Mouse (Mus musculus) liver, embryonic 11.5 days (tissue): ENCODE data around the gene Bnipl. TPM values are rescaled to one million over a fixed set of nuclear protein-coding genes. Genes with fewer than 3 reads are reported as not detected.

Source experiments
- ATAC-seq: fragments of 200-750 bp; cut with Nextera tagmentation; replicated peaks from 2 replicates; pipeline ENCODE4 v1.8.0; 2017; ENCODE audit warnings: moderate number of reproducible peaks, mild to moderate bottlenecking, moderate TSS enrichment, moderate library complexity; ENCODE audit not compliant: low FRiP score
- DNase-seq: peaks from one replicate; pipeline ENCODE4 v3.0.0-alpha.2; 2017; ENCODE audit warnings: low spot score
- H3K27ac ChIP-seq: fragments of 300-500 bp; sonication (generic); 2 replicates; pipeline ENCODE4 v1.5.1; 2014; ENCODE audit warnings: mild to moderate bottlenecking, low read depth, low read length, control low read depth
- H3K27me3 ChIP-seq: fragments of 300-500 bp; sonication (generic); replicated peaks from 2 replicates; pipeline ENCODE4 v1.6.1; 2014; ENCODE audit warnings: low read length, mixed read lengths; ENCODE audit not compliant: control insufficient read depth, insufficient read depth
- H3K36me3 ChIP-seq: fragments of 300-500 bp; sonication (generic); 2 replicates; pipeline ENCODE4 v1.6.1; 2014; ENCODE audit warnings: mild to moderate bottlenecking, low read length, moderate library complexity, mixed read lengths; ENCODE audit not compliant: control insufficient read depth, insufficient read depth
- H3K4me1 ChIP-seq: fragments of 300-500 bp; sonication (generic); replicated peaks from 2 replicates; pipeline ENCODE4 v1.6.1; 2014; ENCODE audit warnings: low read length, mixed read lengths; ENCODE audit not compliant: control insufficient read depth, insufficient read depth
- H3K4me2 ChIP-seq: fragments of 300-500 bp; sonication (generic); 2 replicates; pipeline ENCODE4 v1.6.1; 2014; ENCODE audit warnings: mild to moderate bottlenecking, control low read depth, moderate library complexity
- H3K4me3 ChIP-seq: fragments of 300-500 bp; sonication (generic); 2 replicates; pipeline ENCODE4 v1.5.1; 2014; ENCODE audit warnings: low read depth, low read length, control low read depth
- H3K9ac ChIP-seq: fragments of 300-500 bp; sonication (generic); 2 replicates; pipeline ENCODE4 v1.6.1; 2014; ENCODE audit warnings: low read depth, low read length, control low read depth
- H3K9me3 ChIP-seq: fragments of 300-500 bp; sonication (generic); 2 replicates; pipeline ENCODE4 v1.6.1; 2016; ENCODE audit warnings: low read length, inconsistent platforms, mixed read lengths; ENCODE audit not compliant: control insufficient read depth
- WGBS: fragments of 180-500 bp; shearing (Covaris S2); extraction: QIAGEN DNeasy Blood & Tissue Kit; methylation state at CpG from one replicate; pipeline ENCODE4 v1.1.7; 2014; 5-methylcytosine and 5-hydroxymethylcytosine counted together
- polyA plus RNA-seq: library from polyadenylated mRNA; unstranded; fragments of >200 nt; fragmentation: Nextera tagmentation; extraction: Ambion mirVana; gene quantifications from 2 replicates; pipeline ENCODE4 v1.2.1, GENCODE M21; 2014

Bnipl gene
- polyA plus RNA-seq, 1 experiment from 2014 or later: 0.08 TPM

DNA sequence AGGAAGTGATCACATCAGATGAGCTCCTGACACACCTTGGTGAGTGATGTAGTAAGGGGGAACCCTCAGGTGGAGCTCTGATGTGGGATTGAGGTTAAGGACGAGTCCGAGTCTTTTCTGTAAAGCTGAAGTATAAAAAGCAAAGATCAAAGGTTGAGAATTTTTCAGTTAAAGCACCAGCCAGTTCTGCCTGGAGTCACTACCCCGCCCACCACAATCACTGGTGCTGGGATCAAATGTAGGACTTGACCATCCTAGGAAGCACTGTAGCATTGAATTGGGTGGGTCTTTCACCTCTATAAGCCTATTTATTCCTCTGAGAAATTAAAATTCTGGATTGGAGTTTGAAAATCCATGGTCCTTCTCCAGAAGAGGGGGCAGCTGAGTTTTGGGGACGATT lies 40.0 kb upstream of the Bnipl start:
- H3K27ac ChIP-seq: no peak overlapping the region
- H3K4me1 ChIP-seq: peaks cover 12% of the 10 kb centered on the region
- DNase-seq (no peak), ATAC-seq (no peak)
- 70% methylated on average over 4 of the region's 4 CpGs for WGBS
- H3K27me3 ChIP-seq: no peaks in the 10 kb centered on the region
- H3K4me3 ChIP-seq: no peak overlapping the region
- H3K36me3 ChIP-seq: peaks cover 20% of the 10 kb centered on the region
- no peak overlapping the region for H3K4me2 ChIP-seq
- H3K9me3 ChIP-seq: no peaks in the 10 kb centered on the region
- H3K9ac ChIP-seq: no peak overlapping the region

DNA sequence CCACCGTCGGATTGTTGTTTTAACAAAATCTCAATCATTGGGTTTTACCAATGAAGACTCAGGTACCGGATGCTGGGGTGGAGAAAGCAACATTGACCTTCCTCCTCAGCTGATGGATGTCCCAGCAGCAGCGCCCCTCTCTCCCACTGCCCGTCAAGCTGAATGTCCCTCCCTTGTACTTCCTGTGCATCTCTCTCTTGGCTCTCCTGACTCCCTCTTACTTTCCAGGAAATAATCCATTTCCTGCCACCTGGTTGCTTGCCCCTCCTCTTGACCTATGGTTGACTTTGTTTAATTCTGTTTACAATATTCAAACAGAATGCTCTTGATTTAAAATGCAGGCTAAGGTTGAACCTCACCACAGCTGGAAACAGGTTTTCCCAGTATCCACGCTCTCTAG lies 39.2 kb upstream of the Bnipl start:
- no peak overlapping the region for H3K4me2 ChIP-seq
- H3K9ac ChIP-seq: no peak overlapping the region
- H3K4me1 ChIP-seq: peaks cover 11% of the 10 kb centered on the region
- no peaks in the 10 kb centered on the region for H3K27me3 ChIP-seq
- peaks cover 17% of the 10 kb centered on the region for H3K36me3 ChIP-seq
- no peak overlapping the region for H3K27ac ChIP-seq
- H3K9me3 ChIP-seq: no peaks in the 10 kb centered on the region
- ATAC-seq: no peak
- 77% methylated on average over 6 of the region's 6 CpGs for WGBS
- H3K4me3 ChIP-seq: no peak overlapping the region
- no peak for DNase-seq

DNA sequence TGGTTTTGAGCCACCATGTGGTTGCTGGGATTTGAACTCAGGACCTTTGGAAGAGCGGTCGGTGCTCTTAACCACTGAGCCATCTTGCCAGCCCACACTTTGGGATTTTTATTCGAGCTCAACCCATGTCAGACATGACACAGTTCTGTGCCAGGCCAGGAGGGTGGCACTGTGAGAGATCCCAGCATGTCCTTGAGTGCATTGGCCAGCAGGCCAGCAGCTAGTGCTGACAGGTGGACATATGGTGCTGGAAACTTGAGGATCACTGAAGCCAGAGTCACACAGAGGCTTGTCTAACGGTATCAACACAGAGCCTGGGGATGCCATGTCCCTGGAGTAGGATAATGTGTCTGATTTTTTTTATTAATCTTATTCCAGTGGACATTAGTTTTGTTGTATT lies 38.4 kb upstream of the Bnipl start:
- WGBS: 84% methylated on average over 4 of the region's 4 CpGs
- ATAC-seq (no peak), DNase-seq (no peak)
- H3K36me3 ChIP-seq: peaks cover 14% of the 10 kb centered on the region
- no peaks in the 10 kb centered on the region for H3K9me3 ChIP-seq
- peaks cover 12% of the 10 kb centered on the region for H3K4me1 ChIP-seq
- no peak overlapping the region for H3K4me3 ChIP-seq
- H3K27ac ChIP-seq: no peak overlapping the region
- H3K9ac ChIP-seq: no peak overlapping the region
- no peaks in the 10 kb centered on the region for H3K27me3 ChIP-seq
- H3K4me2 ChIP-seq: no peak overlapping the region

DNA sequence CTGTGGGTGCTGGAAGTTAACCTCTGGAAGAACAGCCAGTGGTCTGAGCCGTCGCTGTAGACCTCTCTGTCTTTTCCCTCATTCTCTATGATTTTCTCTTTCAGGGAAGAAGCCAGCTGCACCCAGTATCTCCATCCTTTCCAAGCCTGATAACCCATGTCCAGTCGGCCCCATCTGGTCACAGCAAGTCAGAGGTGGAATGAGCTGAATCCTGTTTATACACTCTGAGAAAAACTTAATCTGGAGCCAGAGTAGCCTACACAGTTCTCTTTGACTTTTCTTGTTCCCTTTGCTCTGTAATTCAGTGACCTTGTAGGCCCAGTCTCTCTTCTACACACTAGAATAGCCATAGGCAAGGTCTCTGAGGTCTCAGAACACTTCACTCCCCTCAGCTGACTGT lies 36.5 kb upstream of the Bnipl start:
- WGBS: 75% methylated on average over 3 of the region's 3 CpGs
- Histone ChIP-seq H3K4me2 (no peak overlapping the region), H3K4me1 (peaks cover 18% of the 10 kb centered on the region), H3K27me3 (no peaks in the 10 kb centered on the region), H3K4me3 (no peak overlapping the region), H3K9me3 (no peaks in the 10 kb centered on the region), H3K27ac (no peak overlapping the region), H3K9ac (no peak overlapping the region), H3K36me3 (peaks cover 14% of the 10 kb centered on the region)
- ATAC-seq (no peak), DNase-seq (no peak)

DNA sequence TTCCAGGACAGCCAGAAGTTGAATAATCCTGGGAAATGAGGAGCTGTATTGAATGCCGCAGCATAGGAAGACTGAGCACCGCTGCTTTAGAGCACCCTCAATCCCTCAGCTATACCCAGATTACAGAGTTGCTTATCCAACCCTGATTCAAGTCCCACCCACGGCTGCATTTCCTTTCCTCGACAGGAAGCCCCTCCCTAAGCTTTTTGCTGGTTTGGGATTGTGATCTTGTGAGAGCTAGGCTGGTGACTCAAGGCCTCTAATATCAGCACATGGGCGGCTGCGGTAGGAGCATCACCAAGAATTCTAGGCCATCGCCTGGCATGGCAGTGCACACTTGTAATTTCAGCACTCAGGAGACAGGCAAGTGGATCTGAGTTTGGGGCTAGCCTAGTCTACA lies 35.5 kb upstream of the Bnipl start:
- Histone ChIP-seq H3K4me2 (no peak overlapping the region), H3K9ac (no peak overlapping the region), H3K27me3 (no peaks in the 10 kb centered on the region), H3K27ac (no peak overlapping the region), H3K4me1 (peaks cover 18% of the 10 kb centered on the region), H3K9me3 (no peaks in the 10 kb centered on the region), H3K36me3 (peaks cover 9% of the 10 kb centered on the region), H3K4me3 (no peak overlapping the region)
- ATAC-seq (no peak), DNase-seq (no peak)
- 59% methylated on average over 7 of the region's 7 CpGs for WGBS

DNA sequence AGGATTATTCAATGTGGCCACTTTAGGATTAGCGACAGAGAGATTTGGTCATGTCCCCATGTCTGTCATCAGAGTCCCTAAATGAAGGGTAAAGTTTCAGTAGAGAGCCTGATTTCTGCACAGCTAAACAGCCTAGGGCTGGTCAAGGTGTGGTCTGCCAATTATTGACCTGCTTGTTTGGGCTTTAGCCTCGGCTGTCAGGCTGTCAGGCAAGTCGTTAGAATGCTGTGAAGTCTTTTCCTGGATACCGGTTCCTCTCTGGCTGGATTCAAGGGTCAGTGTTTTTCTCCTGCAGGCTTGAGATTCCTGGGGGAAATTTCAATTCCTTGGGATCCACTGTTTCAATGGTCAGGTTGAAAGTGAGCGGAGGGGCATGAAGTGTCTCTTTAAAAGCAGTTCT lies 35.0 kb upstream of the Bnipl start:
- WGBS: 56% methylated on average over 5 of the region's 5 CpGs
- Histone ChIP-seq H3K4me2 (no peak overlapping the region), H3K9me3 (no peaks in the 10 kb centered on the region), H3K27me3 (no peaks in the 10 kb centered on the region), H3K4me3 (no peak overlapping the region), H3K9ac (no peak overlapping the region), H3K27ac (no peak overlapping the region), H3K36me3 (peaks cover 9% of the 10 kb centered on the region), H3K4me1 (peaks cover 18% of the 10 kb centered on the region)
- DNase-seq: no peak
- ATAC-seq: no peak

DNA sequence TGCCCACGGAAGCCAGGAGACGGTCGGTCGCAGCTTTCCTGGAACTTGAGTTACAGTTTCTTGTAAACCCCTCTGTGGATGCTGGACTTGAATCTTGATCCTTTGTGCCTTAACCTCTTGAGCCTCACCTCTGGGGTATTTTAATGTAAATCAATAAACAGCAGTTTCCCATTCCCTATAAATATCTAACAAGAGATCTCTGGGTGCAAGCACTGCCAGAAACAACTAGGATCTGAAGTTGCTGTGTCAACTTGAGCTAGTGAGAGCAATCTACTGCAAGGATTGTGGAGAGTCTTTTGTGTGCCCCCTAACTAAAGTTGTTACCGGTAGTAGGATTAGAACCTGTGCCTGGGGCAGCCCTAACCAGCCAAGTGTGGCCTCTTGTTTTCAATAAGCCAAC lies 34.4 kb upstream of the Bnipl start:
- Histone ChIP-seq H3K4me2 (no peak overlapping the region; the same call in 1 of the 2 replicates), H3K27me3 (no peaks in the 10 kb centered on the region), H3K9ac (no peak overlapping the region), H3K4me3 (no peak overlapping the region), H3K9me3 (no peaks in the 10 kb centered on the region), H3K4me1 (peaks cover 20% of the 10 kb centered on the region), H3K36me3 (peaks cover 7% of the 10 kb centered on the region), H3K27ac (no peak overlapping the region)
- no peak for ATAC-seq
- DNase-seq: no peak
- 92% methylated on average over 5 of the region's 5 CpGs for WGBS

DNA sequence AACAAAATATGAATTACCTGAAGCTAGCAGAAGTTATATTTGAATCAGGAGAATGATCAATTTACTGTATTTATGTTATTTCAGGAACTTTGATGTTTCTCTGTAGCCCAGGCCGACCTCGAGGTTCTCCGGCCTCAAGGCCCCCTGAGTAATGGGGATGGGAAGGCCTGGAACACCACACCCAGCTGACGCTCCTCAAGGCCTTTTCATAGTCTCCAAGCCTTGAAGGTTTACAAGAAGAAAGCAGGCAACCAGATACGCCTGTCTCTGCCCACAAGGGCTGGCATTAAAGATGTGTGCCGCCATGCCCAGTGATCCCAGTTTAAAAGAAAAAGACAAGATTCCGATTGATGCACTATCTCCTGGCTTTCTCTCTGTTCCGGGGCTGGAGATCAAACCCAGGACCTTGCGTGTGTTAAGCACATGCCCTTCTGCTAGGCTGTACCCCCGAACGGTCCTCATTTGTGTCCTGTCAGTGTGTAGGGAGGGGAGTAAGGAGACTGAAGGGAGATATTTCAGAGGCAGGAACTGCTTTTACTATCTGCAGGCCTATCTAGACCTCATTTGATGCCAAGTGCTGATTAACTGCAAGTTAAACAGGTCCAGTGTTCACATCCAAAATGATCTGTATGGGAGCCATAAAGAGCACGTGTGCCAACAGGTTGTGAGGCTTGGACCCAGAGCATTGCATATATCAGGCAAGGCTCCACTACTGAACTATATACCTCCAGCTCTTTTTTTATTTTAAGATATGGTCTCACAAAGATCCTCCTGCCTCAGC lies 33.7 kb upstream of the Bnipl start:
- DNase-seq (no peak), ATAC-seq (no peak)
- Histone ChIP-seq H3K4me1 (peaks cover 22% of the 10 kb centered on the region), H3K9ac (peak overlapping the region; percentile 90; the same call in 1 of the 2 replicates), H3K9me3 (no peaks in the 10 kb centered on the region), H3K27ac (no peak overlapping the region), H3K4me3 (peak overlapping the region; percentile 82), H3K4me2 (peak overlapping the region; percentile 93), H3K27me3 (no peaks in the 10 kb centered on the region), H3K36me3 (peaks cover 7% of the 10 kb centered on the region)
- 87% methylated on average over 12 of the region's 12 CpGs for WGBS

DNA sequence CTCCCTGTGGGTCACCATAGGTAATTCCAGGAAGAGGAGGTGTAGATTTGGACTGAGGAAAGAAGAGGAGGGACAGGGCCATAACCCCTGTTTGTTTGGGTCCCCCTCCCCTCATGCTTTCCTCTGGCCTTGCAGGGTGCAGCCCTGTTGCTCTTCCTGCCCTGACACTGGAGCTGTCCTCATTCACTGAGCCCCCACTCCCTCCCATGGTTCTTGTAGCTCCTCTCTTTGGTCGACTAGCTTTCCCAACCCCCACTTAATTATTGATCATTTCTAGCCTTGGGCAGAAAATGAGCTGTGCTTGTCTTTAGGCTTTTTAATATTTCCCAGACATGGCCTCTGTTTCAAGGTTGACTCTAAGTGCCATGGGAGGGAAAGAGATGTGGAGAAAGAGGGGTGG lies 33.1 kb upstream of the Bnipl start:
- H3K27me3 ChIP-seq: no peaks in the 10 kb centered on the region
- H3K4me2 ChIP-seq: peak overlapping the region; percentile 93
- no peaks in the 10 kb centered on the region for H3K9me3 ChIP-seq
- peaks cover 7% of the 10 kb centered on the region for H3K36me3 ChIP-seq
- ATAC-seq (no peak), DNase-seq (no peak)
- H3K4me3 ChIP-seq: peak overlapping the region; percentile 82
- H3K27ac ChIP-seq: peak overlapping the region; percentile 98
- 26% methylated on average over 1 of the region's 1 CpGs for WGBS
- peaks cover 26% of the 10 kb centered on the region for H3K4me1 ChIP-seq
- peak overlapping the region; percentile 90 for H3K9ac ChIP-seq
